Mouse (Mus musculus) layer of hippocampus, adult 11-12 months (tissue): Measurements from ENCODE around the gene Npffr2.
"Not testable (repeated sequence)": the region's sequence is repeated elsewhere in the genome, so short reads cannot be mapped to it uniquely, and the experiment has no call there.

Experiments
- DNase-seq: peaks from one replicate; pipeline ENCODE4 v3.0.0; 2022; ENCODE audit warnings: low spot score

The Npffr2 gene

DNA sequence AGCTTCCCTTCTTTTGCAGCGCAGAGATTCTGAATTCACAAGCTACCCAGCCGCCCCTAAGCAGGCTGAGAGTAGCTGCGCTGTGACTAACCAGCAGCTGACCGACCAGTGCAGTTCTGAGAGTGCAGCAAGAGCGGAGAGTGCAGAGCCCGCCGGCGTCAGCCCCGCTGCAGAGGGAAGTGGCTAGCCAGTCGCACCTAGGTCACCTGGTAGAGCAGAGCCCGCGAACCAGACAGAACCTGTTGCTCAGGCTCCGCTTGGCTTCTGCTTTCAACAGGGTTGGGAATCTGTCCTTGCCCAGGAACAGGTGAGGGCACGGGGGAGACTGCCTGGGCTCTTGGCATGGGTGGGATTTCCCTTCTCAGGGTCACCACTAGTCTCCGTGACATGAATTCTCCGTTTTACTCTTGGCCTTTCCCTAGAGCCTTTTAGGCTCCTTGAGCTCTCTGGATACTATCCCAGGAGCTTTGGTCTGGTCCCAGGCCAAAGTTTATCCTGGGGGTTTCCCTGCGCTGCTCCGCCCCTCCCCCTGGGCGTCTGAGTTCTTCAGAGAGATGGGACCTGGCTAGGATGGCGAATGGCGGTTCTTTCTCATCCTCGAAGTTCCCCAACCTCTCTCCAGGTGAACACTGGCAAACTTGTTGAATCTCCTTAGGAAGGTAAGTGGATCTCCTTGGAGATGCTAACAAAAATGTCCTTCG, at the start of gene Npffr2:
Gene Npffr2 (plus strand): TSS at position 552 of the 701 bp plus-strand sequence.
- no peak for DNase-seq

DNA sequence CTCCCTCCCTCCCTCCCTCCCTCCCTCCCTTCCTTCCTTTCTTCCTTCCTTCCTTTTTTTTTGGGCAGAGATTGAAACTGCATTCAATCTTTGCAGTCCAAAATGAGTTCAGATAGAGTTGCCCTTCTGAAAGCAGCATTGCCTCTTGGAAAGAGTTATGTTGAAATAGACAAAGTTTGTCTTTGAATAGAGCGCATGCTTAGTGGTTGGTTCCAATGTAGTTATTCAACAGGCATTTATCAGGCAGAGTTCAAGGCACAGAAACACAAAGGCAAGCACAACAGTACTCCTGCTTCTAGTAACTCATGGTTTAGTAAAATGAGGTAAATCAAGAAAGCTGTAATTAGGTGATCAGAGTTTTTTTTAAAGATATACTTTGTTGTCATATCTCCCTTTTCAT, 34.7 kb upstream of the Npffr2 start:
- DNase-seq = no peak

DNA sequence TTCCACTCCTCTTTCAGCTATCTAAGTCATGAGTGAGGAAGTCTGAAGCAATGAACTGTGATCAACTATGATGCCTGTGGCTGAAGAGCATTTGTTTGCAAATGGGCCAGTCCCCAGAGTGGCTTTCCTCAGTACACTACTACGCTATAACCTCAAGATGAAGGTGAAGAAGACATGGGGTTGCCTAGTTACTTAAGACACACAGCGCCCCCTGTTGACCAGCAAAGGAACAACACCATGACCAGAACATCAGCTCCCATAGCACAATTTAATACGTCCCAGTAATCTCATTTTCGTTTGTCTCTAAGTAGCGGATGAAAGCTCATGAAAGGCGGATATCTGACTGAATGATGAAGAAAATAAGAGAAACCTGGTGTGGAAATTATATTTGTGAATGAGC, 27.0 kb upstream of the Npffr2 start:
- DNase-seq = no peak

DNA sequence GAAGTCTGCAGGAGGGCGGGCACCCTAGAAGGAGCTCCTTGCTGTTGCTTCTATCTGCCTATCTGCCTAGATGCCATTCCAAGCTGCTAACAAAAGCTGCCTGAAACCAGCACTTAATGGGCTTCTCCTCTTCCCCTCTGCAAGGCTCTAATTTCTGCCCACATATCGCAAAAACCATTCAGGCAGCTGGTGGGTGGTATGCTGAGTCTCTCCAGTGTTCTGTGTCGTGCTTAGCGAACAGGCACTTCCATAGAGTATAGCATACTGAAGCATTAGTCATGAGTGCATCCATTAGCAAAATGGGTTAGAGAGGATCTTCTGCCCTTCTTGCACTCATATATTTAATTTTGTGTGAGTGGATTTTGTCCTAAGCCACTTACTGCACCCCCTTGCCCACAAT, 8.6 kb upstream of the Npffr2 start:
- no peak for DNase-seq

DNA sequence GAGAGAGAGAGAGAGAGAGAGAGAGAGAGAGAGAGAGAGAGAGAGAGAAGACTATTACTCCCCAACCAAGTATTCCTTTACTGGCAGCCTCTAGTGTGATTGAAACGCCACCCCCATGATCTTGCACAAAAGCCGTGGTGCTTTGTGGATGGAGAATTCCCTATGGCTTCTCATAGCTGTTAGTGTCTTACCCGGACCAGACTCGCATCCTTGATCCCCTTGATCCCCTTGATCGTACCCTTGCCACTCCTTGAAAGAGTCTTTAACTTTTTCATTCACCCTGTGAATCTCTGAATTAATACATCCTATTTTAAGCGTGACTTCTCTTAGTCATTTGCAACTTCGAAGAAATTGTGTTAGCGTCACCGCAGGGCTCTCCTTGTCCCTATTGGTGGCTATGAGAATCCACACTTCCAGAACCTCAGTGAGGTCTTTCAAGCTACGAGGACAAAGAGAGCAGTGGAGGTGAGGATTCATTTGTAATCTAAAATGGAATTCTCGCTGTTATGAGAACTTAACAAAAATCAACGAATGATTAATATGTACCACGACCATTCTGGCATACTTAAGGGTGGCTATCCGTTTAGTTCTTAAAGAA, 949 bp upstream of the Npffr2 start:
- DNase-seq = no peak

DNA sequence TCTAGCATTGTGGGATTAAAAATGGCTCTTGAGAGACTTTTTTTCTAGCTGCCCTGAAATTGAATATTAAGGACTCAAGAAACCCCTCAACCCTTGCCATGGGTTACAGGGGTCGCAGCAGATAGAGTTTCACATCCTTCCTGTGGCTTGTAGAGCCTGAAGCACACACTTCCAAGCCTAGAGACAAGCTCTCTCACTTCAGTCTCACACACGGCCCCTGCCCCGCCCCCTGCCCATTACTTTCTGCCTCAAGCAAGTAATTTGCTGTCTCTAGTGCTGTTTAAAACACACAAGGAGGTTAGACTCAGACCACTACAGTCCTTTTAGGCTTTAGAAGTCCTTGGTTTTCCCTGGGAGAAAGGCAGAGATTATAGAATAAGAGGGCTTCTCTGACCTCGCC, 1.7 kb downstream of the Npffr2 start:
- DNase-seq = no peak

DNA sequence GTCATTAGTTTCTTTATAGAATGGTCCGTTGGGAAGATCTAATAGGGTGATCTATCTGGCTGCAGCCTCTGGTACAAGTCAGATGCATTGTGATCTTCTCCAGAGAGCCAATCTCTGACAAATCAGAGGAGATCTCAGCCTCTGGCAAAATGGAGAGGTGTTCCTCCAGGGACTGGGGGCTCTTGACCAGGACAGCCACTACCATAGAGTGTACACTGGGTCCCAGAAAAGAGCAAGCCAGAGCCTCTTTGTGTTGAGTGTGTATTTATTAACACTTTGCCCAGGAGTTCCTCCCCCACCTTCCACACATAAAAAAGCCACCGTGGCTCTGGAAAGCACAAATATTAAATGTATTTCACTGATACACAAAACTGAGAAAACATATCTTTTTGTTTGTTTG, 2.2 kb downstream of the Npffr2 start:
- no peak for DNase-seq

DNA sequence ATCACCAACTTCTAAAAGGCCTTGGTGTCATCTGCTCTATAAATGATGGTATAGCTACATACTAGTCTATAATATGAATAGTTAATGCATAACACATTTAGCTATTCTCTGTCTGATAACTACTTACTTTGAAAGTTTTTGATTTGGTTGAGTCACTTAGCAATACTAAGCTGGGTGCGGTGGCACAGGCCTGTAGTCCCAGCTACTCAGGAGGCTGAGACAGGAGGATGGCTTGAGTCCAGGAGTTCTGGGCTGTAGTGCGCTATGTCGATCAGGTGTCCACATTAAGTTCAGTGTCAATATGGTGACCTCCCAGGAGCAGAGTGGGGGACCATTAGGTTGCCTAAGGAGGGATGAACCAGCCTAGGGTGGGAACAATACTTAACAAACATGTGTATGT, 8.8 kb downstream of the Npffr2 start:
- DNase-seq = no peak

DNA sequence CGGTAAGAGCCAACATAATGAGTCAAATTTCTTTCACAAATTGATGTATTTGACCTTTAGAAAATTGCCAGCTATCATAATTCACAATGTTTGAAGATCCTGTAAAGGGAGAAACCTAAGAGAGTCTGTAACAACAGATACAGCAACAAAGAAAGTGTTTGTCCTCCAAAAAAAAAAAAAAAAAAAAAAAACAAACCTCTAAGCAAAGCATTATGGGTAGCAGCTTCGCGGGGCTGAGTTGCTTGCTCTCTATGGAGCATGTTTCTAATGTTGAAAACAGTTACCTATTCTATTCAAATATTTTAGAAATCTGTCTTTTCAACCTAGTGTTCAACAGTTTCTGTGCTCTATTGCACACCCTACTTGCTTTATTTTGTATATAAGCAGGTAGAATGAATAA, 15.2 kb downstream of the Npffr2 start:
- no peak for DNase-seq

DNA sequence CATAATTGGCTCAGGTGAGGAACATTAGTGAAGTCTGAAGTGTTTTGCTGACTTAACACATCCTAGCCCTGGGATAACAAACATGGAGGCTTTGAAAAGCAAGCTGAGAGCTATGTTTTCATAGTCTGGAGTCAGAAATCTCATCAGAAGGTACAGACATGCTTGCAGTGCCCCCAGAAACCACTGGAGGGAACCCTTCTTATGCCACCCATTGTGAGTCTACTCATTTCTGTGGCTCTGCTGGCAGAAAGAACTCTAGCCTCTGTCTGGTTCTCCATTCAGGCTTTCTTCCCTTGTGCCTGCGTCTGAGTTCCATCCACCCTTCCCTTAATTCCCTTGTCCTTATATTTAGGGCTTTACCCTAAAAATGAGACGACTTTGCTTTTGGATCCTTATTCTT, 16.2 kb downstream of the Npffr2 start:
- DNase-seq = peak; percentile 87

DNA sequence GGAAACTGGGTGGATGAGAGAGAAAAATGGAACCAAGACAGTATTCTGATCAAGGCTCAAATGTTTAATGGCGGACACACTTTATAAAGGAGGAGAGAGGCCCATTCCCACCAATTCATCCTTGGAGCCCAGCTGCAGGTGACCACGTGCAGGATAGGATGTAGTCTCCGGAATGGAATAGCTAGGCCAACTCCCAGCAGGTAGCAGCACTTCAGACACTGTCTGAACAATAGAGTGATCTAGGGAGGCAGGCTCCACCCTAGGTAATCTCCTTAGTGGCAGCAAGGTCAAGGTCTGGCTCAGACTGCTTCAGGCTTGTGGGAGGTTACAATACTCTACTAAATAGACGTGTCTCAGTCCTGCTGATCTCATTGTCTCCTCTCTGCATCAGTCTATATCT, 31.9 kb downstream of the Npffr2 start:
- DNase-seq = not testable (repeated sequence)

DNA sequence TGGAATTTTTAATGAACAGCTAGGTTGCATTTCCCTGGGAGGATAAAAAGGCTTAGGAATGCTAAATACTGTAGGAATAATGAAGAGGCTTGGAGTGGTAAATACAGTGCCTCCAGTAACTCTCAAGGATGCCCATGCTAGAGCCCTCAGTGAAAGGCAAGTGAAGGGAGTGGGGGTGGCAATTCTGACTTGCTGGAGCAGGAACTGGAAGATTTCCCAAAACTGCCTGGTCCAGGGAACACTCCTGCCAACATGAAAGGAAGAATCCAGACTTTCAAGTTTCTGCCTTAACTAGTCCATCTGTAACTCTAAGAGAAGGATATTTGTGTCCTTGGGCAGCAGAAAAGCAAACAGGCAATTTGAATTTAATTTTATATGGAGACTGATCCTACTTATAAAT, 34.2 kb downstream of the Npffr2 start:
- DNase-seq = peak; percentile 24

DNA sequence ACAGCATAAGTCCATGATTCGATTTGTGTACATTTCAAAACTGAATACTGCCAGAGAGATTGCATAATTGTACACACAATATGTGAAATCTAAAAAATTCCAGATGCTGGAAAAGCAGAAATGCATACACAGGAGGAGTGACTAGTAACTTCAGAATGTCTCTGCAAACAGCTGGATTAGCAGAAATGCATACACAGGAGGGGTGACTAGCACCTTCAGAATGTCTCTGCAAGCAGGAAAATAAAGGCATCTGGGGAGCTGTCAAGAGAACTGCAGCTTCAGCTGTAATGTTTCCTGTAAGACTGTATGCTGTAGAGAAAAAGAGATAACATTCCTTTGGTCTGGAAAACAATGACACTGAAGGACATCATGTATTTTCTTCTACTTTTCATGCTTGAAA, 51.4 kb downstream of the Npffr2 start:
- DNase-seq = no peak

DNA sequence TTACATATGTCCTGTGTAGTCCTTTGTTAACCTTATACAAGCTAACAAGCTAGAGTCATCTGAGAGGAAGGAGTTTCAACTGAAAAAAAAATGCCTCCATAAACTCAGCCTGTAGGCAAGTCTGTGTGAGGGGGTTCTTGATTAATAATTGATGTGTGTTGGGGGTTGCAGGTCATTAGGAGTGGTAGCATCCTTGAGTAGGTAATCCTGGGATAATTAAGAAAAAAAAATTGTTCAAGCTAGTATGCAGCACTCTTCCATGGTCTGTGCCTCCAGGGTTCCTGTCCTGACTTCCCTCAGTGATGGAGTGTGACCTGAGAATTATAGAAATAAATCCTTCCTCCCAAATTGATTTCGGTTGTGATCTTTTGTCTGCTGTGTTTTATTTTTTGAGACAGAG, 52.0 kb downstream of the Npffr2 start:
- DNase-seq = no peak

DNA sequence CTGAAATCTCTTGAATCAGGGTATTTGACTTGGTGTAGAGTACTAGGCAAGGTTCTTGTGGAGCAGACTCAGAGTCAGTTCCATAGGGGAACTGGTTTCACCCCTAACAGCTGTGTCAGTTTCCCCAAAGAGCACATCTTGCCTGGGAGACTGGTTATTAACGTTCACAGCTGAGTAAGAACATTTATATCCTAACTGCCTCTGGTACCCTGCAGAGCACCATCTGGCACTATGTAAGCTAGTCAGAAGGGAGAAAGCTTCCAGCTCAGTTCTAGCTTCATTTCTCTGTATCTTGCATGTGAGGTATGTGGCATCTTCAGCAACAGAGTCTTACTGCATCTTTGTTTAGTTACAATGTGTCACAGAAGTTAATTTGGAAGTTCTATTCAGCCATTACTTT, 53.9 kb downstream of the Npffr2 start:
- peak; percentile 21 for DNase-seq

DNA sequence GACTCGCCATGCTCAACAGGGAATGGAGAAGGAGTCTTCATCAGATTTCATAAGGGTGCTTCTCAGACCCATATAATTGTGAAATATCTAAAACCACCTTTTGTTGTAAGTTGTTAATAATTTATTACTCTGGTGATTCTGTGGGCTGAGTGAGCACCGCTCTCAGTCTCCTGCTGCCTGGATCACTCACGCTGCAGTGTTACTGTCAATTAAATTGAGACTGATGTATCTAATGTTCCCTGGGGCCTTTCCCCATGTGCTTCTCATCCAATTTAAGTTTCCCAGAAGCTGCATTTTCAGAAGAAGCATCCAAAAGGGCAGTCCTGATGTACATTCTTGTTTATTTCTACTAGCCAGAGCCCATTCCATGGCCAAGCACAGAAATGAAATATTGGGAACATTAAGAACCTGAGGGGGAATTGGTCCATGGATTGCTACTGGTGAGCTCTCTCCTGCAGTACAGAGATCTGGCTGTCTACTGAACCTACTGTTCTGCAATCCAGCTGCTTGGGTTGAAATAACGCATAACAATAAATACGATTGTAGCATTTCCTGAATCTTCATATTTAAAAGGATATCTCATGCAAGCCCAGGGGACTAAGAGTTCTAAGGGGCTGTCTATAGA, 54.6 kb downstream of the Npffr2 start:
- no peak for DNase-seq

DNA sequence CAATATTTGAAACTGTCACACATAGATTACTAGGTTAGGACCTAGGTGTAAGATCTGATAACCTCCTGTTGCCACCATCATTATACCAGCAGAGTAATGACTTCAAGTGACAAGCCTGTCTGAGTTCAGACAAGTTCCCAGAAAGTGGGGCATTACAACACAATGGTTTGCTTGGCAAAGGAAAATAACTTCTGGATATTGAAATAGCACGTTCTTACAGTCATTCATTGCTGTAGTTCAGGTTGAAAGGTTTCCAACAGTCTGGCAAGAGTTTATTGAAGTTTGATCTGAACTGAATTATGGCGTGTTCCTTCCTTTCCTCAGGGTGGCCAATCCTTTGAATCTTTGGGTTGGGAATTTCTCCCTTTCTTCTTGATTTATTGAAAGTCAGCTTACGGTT, 57.8 kb downstream of the Npffr2 start:
- no peak for DNase-seq

DNA sequence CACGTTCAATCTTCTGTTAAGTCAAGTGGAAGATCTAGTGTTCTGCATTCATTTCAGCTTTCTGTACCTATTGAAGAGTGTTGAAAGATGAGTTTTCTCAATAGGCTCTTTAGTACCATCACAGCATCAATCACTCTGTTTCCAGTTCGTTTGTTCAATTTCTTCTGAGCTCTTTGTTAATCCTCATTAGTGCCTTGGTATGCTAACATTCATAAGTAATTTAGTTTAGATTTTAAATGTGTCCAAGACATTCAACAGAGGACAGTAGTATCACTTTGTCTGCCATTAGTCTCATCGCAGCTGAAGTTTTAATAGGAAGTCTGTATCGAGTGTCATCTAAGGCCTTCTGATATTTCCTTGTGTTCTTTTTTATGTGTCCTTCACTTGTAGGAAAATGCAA, 65.1 kb downstream of the Npffr2 start:
- no peak for DNase-seq

DNA sequence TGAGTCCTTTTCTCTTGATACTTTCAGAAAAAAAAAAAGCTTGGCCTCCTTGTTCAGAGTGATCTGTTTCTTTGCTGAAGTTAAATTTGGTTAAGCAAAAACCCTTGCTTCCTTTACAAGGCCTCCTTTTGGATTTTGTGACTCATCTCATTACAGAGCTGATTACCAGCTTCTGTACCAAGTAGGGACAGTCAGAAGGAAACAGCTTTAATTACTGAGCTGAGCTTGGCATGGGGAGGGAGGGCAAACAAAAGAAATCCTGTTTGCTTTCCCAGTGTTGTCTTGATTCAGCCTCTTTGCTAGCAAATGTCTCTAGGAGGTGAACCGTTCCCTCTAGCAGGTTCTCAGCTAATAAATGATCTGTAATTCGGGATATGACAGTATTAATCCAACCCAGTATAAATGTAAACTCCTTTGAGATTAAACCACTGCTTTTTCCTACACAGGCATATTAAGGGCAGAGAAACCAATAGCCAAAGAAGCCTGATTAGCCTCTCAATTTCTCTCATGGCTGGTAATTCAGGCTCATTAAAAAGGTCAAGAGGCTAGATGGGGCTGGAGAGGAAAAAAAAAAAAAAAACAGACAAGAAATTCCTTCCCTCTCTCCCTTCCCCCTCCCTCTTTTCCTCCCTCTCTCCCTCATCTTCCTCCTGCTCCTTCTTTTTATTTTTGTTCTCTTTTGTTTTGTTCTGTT, 84.2 kb downstream of the Npffr2 start:
- no peak for DNase-seq

DNA sequence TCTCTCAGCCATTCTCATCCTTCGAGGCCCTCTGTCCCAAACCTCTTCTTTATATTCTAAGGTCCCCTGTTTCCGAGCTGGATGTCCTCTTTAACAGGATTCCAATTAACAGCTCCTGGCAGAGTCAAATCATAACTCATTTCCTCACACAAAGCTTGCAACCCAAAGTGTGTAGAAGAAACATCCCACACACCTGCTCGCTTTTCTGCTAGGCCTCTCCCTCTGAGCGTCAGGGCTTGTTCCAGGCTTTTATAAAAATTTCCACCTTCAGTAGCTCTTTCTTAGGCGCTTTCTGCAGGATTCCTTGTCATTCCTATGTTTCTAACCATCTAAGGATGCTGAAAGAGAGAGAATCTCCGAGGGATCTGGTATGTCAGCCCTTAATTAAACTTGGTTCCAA, 85.0 kb downstream of the Npffr2 start:
- DNase-seq = no peak

DNA sequence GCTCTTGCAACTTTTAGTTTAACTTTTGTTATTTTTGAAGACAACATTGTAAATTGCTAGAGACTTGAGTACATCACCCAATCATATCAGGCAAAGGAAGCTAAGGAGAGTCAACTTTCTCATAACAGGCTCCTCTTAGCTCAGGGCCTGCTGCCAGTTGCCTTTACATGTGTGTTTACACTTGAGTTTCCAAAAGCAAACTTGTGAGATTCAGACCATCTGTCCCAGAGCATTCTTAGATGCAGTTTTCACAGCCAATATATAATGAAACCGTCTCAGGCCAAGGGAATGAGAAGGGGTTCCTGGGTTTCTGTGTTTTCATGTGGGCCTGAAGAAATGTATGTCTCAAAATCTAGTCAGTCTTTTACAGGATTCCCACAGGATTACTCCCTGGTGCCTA, 104.4 kb downstream of the Npffr2 start:
- no peak for DNase-seq
